Mouse (Mus musculus) heart, postnatal 10 days (tissue): Measurements from ENCODE around the gene Gm42669. TPM values are rescaled to one million over a fixed set of nuclear protein-coding genes. Genes with fewer than 3 reads are reported as not detected.

Experiments used
- DNase-seq, 2 experiments: peaks; one replicate each; pipeline ENCODE4 v3.0.0; 2021
- intact Hi-C: fragments of 180-260 bp; cut with DNase I; formaldehyde crosslinking; loops from one replicate; pipeline ENCODE4 v1.15.1; 2025
- total RNA-seq, 2 experiments: library from RNA; stranded (reverse); gene quantifications; 2 replicates each; pipeline ENCODE4 v1.2.3; 2021

The Gm42669 gene
- not detected for total RNA-seq

- intact Hi-C loops: loop anchor here (10.0 kb wide), 1 partner anchor 663 kb away; no protein-coding TSS in a partner anchor
- no peak for DNase-seq
Observed at GRCm38 (mm10) chr5:107507321-107507720, at the start of gene Gm42669. TSS of gene Gm42669 (plus strand) at chr5:107507621.

GRCm38 (mm10) chr5:107462147-107463076, 45.0 kb upstream of the Gm42669 start:
- DNase-seq: no peak
- intact Hi-C loops: no loop called here

- intact Hi-C loops: no loop called here
Observed at GRCm38 (mm10) chr5:107466501-107466900, 40.9 kb upstream of the Gm42669 start.

GRCm38 (mm10) chr5:107467098-107467497, 40.3 kb upstream of the Gm42669 start:
- no peak for DNase-seq
- intact Hi-C loops: no loop called here

More at GRCm38 (mm10) chr5:107466501-107466900, 40.9 kb upstream of the Gm42669 start:
- DNase-seq: no peak

GRCm38 (mm10) chr5:107470600-107471329, 36.7 kb upstream of the Gm42669 start:
- no peak for DNase-seq
- intact Hi-C loops: no loop called here

GRCm38 (mm10) chr5:107480194-107480593, 27.2 kb upstream of the Gm42669 start:
- DNase-seq: no peak
- intact Hi-C loops: no loop called here

GRCm38 (mm10) chr5:107488996-107489395, 18.4 kb upstream of the Gm42669 start:
- no peak for DNase-seq

GRCm38 (mm10) chr5:107491036-107491435, 16.4 kb upstream of the Gm42669 start:
- intact Hi-C loops: no loop called here
- DNase-seq: no peak

More at GRCm38 (mm10) chr5:107488996-107489395, 18.4 kb upstream of the Gm42669 start:
- intact Hi-C loops: no loop called here

- intact Hi-C loops: no loop called here
- no peak for DNase-seq
Observed at GRCm38 (mm10) chr5:107492471-107492870, 14.9 kb upstream of the Gm42669 start.

- intact Hi-C loops: no loop called here
- DNase-seq: no peak
Observed at GRCm38 (mm10) chr5:107494759-107495158, 12.7 kb upstream of the Gm42669 start.

GRCm38 (mm10) chr5:107496047-107496446, 11.4 kb upstream of the Gm42669 start:
- DNase-seq: no peak
- intact Hi-C loops: no loop called here

- no peak for DNase-seq
- intact Hi-C loops: no loop called here
Observed at GRCm38 (mm10) chr5:107497519-107498501, 9.6 kb upstream of the Gm42669 start.

- intact Hi-C loops: no loop called here
- DNase-seq: no peak
Observed at GRCm38 (mm10) chr5:107498806-107499310, 8.6 kb upstream of the Gm42669 start.

- no peak for DNase-seq
- intact Hi-C loops: loop anchor here (10.0 kb wide), 1 partner anchor 655 kb away; no protein-coding TSS in a partner anchor
Observed at GRCm38 (mm10) chr5:107499891-107500535, 7.4 kb upstream of the Gm42669 start.

GRCm38 (mm10) chr5:107500741-107501140, 6.7 kb upstream of the Gm42669 start:
- intact Hi-C loops: loop anchor here (10.0 kb wide), 1 partner anchor 656 kb away; no protein-coding TSS in a partner anchor
- DNase-seq: no peak

- no peak for DNase-seq
- intact Hi-C loops: loop anchor here (5.0 kb wide), 1 partner anchor 648 kb away; no protein-coding TSS in a partner anchor
Observed at GRCm38 (mm10) chr5:107510503-107510902, 3.1 kb downstream of the Gm42669 start.

- intact Hi-C loops: loop anchor here (5.0 kb wide), 1 partner anchor 649 kb away; no protein-coding TSS in a partner anchor
- DNase-seq: no peak
Observed at GRCm38 (mm10) chr5:107511326-107511725, 3.9 kb downstream of the Gm42669 start.

- intact Hi-C loops: loop anchor here (2.0 to 5.0 kb wide), 2 partner anchors 167 to 651 kb away; no protein-coding TSS in a partner anchor
- DNase-seq: peak; percentile 37 to 60
Observed at GRCm38 (mm10) chr5:107513583-107513982, 6.2 kb downstream of the Gm42669 start.

- intact Hi-C loops: no loop called here
- DNase-seq: no peak
Observed at GRCm38 (mm10) chr5:107515453-107515852, 8.0 kb downstream of the Gm42669 start.
